Mouse (Mus musculus): Measurements from ENCODE around the gene Tbc1d4.

- TF ChIP-seq POLR2A (IDR thresholded peaks at IDR 0.05; ENCODE audit: insufficient read length, low read depth) (no peak), CEBPB (IDR thresholded peaks at IDR 0.05; ENCODE audit: insufficient read depth, poor library complexity, severe bottlenecking) (no peak), POLR2AphosphoS2 (IDR thresholded peaks at IDR 0.05; ENCODE audit: insufficient read length, low read depth) (no peak), USF1 (IDR thresholded peaks at IDR 0.05; ENCODE audit: low read depth) (no peak), MYOG (IDR thresholded peaks at IDR 0.05; ENCODE audit: control insufficient read depth in 1 of 3, insufficient read depth in 1 of 3, insufficient read length in 2 of 3, low read depth in 2 of 3) (no peak)
These were observed 120.7 kb downstream of the Tbc1d4 start for GRCm38 (mm10) chr14:101488264-101488810.

Measured in myocyte (in vitro differentiated cells).